Mouse (Mus musculus) megakaryocyte, embryonic 14.5 days (primary cell): ENCODE data around the gene Hif1an.

Source experiments
- FLI1 ChIP-seq: IDR thresholded peaks from 2 replicates; pipeline ENCODE4 v1.6.1; 2012; ENCODE audit warnings: low read length, inconsistent platforms, mixed read lengths
- GATA1 ChIP-seq: IDR thresholded peaks from 3 replicates; pipeline ENCODE4 v1.6.1; 2012; ENCODE audit warnings: mixed read lengths, low read length, inconsistent platforms, borderline replicate concordance

- no peak for TF ChIP-seq GATA1
- no peak for TF ChIP-seq FLI1
Measured at GRCm38 (mm10) chr19:44515769-44516168, 46.9 kb upstream of the Hif1an start.
